Mouse (Mus musculus): Measurements from ENCODE around the gene Slc6a16.

The Slc6a16 gene

DNA sequence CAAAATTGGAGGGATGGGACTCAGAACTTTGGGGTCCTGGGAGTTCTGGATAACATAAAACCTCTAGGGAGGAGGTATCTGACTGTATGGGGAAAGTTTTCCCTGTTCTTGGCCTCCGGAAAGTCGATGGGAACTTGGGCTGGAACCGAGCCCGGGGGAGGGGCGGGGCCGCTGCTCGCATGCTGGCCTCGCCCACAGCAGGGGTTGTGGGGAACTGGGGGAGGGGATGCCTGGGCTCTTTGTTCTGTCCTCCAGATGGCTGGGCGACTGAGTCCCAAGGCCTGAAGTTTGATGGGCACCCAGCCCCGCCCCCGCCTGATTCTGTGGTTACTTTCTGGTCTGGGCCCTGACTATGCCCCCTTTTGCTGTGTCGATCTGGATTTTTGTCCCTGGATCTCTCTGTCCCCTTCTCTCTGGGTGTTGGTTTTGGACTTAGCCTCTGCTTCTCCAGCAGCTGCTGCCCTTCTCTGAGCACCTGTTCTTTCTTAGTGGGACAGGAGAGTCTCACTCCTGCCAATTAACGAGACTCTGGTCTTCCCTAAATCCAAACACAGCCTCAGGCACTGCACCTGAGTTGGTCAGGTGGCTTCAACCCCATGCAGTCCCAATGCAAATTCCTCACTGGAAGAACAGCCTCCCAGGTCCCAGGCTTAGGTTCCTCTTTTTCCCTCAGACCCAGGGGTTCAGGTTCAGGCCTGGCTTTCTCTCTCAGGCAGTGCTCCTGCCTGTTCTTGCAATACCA lies 24.3 kb upstream of the Slc6a16 start:
- peak; percentile 97 for DNase-seq

- DNase-seq: no peak
Observed at GRCm38 (mm10) chr7:45221680-45222079, 19.2 kb upstream of the Slc6a16 start.

- DNase-seq: no peak
Observed at GRCm38 (mm10) chr7:45224826-45225225, 16.1 kb upstream of the Slc6a16 start.

DNA sequence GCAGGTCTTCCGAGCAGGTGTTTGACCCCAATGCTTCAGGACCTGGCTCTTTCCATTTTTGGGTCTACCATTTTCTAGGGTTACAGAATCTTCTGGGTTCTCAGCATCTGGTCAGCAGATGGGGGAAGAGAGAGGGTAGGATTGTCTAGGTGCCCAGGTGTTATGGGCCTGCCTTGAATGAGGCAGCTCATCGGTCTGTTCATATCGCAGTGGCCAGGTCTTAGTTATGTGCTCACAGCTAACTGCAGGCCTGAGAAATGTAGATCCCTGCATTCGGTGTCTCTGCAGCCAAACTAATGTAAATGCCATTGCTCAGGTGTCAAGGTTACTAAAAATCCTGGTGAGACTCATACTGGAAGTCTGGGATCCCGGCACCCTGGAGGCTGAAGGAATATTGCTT lies 14.5 kb upstream of the Slc6a16 start:
- peak; percentile 74 for DNase-seq

DNA sequence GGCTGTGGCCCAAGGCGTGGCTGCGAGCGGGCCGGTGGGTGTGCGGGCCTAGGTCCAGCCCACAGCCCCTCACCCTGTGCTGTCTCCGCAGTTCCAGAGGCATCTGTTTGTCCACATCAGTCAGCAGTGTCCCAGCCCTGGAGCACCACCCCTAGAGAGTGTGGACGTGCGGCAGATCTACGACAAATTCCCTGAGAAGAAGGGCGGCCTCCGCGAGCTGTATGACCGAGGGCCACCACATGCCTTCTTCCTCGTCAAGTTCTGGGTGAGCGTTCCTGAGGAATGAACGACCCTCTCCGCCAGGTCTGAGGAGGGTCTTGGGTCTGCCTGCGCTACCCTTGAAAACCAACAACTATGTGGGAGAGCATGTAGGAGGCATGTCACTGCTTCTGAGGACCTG lies 12.3 kb upstream of the Slc6a16 start:
- DNase-seq: peak; percentile 78

DNA sequence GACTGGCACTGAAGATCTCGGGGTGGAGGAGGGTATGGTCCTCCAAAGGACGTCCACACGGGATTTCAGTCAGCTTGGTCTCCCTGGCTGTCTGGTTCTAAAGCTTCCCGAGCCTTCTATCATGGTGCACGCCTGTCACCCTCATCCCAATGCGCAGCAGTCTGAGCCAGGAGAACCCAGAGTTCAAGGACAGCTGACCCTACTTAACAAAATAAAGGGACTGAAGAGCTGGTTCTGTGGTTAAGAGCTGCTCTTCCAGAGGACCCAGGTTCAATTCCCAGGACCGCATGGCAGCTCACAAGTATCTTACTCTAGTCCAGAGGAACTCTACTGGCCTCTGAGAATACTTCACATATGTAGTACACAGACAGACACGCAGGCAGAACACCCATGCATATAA lies 11.8 kb upstream of the Slc6a16 start:
- DNase-seq: no peak

DNA sequence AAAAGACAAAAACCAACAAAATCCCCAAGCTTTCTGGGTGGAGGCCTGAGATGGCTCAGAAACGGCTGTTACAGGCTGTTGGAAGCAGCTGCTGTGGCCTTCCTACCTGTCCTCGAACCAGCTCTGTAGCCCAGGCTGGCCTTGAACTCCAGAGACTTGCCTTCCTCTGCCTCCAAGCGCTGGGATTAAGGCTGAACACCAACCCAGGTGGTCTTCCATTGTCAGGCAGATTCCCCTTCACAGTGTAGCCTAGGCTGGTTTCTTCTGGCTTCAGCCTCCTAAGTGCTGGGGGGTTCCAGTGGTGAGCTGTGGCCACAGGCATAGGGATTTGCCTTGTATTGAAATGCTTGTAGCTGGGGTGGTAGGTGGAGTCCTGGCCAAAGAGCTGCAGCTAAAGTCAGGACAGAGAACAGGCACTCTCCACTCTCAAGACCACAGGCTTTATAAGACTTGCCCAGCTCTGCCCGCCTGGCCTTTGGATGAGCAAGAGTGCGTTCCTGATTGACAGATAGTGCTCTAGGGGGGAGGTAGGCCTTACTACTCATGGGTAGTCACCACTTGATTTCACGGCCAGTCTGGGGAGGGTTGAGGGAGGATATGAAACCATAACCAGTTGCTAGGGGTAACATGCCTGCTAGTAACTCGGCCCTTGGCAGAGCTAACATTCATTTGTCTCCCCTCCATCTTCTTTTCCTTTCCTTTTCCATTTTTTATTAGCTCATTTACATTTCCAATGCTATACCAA lies 11.3 kb upstream of the Slc6a16 start:
- DNase-seq: peak; percentile 80

GRCm38 (mm10) chr7:45231192-45231591 lies 9.7 kb upstream of the Slc6a16 start:
- DNase-seq: peak; percentile 84

DNA sequence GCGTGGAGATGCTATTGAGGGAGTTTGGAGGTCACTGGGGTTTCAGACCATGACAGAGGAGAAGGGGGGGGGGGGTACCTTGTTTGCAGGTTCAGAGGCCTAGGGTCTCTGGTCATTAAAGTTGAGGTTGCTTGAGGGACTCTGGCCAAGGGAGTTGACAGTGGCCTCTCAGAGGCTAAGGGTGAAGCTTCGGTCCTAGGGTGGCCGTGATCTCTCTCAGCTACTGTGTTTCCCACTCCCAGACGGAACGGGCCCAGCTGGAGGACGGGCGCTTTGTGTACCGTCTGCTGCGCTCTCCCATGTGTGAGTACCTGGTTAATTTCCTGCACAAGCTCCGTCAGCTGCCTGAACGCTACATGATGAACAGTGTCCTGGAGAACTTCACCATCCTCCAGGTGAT lies 8.9 kb upstream of the Slc6a16 start:
- peak; percentile 85 for DNase-seq

DNA sequence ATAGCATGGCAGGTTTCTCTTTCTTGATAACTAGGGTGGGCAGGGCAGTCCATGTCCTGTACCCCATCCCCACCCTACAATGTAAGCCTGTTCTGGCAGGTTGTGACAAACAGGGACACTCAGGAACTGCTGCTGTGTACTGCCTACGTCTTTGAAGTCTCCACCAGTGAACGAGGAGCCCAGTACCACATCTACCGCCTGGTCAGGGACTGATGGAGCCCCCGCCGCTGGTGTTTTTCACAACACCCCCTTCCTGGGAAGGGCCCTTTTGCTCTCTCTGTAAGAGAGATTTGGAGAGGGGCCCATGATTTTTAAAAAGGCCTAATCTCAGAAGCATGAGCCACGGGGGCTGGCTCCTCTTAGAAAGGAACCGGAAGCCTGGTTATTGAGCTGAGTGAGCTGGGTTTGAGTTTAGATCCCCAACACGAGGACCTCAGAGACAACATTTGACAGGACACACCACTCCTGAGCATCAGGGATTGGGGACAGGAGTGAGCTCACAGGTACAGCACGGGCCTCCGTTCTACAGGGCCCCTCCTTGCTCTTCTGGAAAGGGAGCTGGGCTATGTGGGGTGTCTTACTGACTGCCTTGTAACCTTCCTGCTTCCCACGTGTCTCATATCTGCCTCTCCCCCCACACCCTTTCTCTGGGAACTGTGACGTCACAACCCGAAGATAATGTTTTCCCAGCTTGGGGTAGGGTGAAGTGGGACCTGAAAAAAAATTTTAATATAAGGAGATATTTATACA lies 8.0 kb upstream of the Slc6a16 start:
- peak; percentile 88 for DNase-seq

DNA sequence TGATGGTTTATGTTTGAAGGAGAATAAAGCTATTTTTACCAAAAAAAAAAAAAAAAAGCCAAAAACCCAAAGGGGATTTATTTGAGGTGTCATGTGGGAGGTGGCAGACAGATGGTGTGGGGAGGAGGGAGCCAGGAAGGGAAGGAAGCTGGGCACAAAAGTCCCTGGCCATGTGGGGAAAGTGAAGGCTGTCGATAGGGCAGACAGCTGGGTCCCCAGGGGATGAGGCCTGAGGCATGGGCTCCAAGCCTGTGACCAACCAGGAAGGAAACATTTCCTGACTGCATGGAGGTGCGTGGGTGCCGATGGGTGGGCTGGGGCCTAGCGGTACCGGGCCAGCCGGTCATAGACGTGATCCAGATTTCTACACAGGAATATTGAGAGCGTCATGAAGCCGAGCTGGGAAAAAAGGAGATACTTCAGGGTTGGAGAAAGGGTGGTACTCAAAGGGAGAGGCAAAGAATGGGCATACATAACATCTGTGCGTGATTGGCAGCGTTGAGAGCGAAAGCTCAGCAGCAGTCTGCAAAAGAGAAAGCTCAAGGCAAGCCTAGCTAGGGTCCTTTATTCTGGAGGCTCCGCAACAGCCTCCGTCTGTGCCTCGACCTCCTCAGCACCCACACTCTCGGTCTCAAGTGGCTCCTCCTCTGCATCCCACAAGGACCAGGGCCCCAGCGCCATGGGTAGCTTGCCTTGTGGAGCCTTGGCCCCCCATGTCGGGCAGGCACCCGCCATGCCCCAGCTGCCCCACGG lies 7.1 kb upstream of the Slc6a16 start:
- peak; percentile 95 for DNase-seq

DNA sequence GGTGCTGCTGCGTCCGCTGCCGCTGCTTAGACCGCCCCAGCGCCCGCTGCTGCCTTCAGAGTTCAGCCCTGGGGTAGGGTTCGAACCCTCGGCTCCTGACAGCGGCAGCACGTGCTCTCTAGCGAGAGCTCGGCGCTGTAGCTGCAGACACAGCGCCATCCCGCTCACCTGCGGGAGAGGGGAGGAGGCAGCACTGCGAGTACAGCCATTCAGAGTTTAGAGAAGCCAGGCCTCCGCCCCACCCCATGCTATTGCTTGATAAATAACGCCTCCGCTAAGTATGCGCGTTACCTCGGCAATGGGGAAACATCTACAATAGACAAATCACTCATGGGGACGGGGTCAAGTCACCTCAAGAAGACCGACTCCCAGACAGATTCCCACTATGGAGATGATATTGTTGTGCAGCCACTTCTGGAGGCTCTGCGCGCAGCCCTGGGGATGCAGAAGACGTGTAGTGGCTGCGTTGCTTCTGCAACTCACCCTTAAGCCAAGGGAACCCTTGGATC lies 6.5 kb upstream of the Slc6a16 start:
- DNase-seq: peak; percentile 91

GRCm38 (mm10) chr7:45234922-45235571 lies 5.8 kb upstream of the Slc6a16 start:
- DNase-seq: peak; percentile 97

GRCm38 (mm10) chr7:45235656-45236180 lies 5.2 kb upstream of the Slc6a16 start:
- peak; percentile 92 for DNase-seq

DNA sequence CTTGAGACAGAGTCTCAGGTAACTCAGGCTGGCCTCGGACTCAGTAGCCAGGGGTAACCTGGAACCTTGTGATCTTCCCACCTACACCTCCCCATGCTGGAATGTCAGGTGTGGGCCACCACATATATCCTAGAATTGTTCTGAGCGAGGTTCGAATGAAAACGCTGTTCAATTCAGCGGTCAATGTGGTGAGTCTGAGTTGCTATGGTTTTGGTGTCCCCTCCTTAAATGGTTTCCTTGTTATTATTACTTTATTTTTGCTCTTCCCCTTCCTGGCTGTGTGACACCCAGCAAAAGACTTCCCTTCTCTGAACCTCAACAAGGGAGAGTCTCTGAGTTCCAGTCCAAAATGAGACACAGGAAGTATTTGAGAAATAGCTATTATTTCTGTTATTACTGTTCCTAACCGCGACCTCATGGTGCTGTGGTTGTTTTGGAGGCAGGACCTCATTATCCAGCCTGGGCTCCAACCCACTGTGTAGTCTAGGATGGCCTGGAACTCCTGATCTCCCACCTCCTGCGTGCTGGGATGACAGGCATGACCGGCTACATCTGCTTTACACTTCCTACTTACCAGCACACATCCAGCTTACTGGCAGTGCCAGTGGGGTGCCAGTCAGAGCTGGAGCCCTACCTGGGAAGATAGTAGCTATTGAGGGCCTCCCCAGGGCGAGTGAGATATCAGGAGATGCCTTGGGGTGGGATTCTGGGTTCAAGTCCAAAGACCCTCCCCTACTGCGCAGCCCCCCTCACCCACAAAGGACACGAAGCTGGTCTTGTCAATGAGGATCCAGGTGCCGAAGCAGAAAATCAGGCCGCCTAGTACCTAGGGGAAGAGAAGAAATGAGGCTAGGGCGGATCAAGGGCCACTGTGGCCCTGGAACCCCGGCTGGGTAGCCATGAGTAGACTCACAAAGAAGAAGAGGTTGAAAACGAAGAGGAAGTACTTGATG lies 2.9 kb upstream of the Slc6a16 start:
- DNase-seq: peak; percentile 87

GRCm38 (mm10) chr7:45238723-45239496 lies 2.0 kb upstream of the Slc6a16 start, which contains the start of gene Cd37:
Gene Cd37 (minus strand): TSS chr7:45239115.
- DNase-seq: peak; percentile 96

- peak; percentile 46 for DNase-seq
Observed at GRCm38 (mm10) chr7:45240109-45240508, 776 bp upstream of the Slc6a16 start.

- DNase-seq: no peak
Observed at GRCm38 (mm10) chr7:45241389-45241749, 484 bp downstream of the Slc6a16 start.

GRCm38 (mm10) chr7:45247666-45248065 lies 6.8 kb downstream of the Slc6a16 start:
- peak; percentile 62 for DNase-seq

DNA sequence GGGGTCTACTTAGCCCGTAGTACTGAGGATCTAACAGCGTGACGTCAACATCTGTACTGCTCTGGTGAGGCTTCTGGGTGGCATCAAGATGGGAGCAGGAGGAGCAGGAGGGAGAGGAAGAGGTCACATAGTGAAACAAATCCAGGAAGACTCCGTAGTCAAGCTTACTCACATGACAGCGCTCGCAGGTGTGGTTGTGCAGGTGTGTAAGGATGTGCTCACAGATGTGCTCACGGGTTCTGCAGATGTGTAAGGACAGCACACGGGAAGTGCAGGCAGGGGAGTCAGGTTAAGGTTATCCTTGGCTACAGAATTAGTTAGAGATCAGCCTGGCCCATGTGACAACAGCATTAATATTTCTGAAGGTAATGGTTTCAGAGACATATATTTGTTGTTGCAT lies 12.9 kb downstream of the Slc6a16 start:
- DNase-seq: peak; percentile 61

Measured in heart, adult 11 months (tissue).